ENCODE assay signal across 27 mouse cellular contexts in the genomic region with DNA sequence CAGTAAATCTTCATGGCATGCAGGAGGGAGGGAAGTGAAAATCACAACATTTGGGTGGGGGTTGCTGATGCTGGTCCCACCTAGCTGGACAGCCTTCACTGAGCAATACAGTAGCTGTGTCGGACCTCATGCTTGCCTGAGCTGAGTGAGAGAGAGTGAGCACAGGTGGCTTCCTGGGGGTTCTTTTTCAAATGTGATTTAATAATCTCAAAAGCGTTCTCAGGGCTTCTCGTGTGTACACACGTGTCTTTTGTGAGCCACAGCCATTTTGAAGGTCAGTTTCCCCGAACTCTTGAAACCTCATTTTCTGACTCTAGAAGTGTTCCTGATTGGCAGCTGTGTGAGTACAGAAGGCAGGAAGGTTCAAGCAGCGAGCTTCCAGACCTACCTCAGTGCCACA.
"Had no signal": no experiment of that assay in that cellular context is flagged by ENCODE, and none has a peak within 500 bp of the region (broad histone marks: within the 10 kb centered on the region; RNA-seq: fewer than 3 reads in every experiment).

No protein-coding gene starts in this region.

- H3K9ac ChIP-seq: heart, embryonic 13.5 days; heart, embryonic 15.5 days; hindbrain, embryonic 13.5 days; hindbrain, embryonic 15.5 days; intestine, embryonic 15.5 days; kidney, embryonic 15.5 days; limb, embryonic 13.5 days; limb, embryonic 15.5 days; liver, embryonic 12.5 days; liver, embryonic 14.5 days had no signal

- DNase-seq: gastrocnemius, adult 2 months; gastrocnemius, postnatal 10 days; gastrocnemius, postnatal 25 days; heart, adult 18-20 months; heart, postnatal 14 days; heart, postnatal 36 days; kidney, adult 2 months; kidney, adult 9 months; kidney, postnatal 14 days; kidney, postnatal 36 days; layer of hippocampus, adult 9-11 months; layer of hippocampus, postnatal 36 days; left cerebral cortex, postnatal 4 days had no signal

- H3K4me3 ChIP-seq: heart, embryonic 10.5 days; heart, embryonic 13.5 days; heart, embryonic 15.5 days; hindbrain, embryonic 13.5 days; hindbrain, embryonic 15.5 days; intestine, embryonic 15.5 days; kidney, embryonic 15.5 days; limb, embryonic 13.5 days; limb, embryonic 15.5 days; liver, embryonic 12.5 days had no signal

- H3K4me2 ChIP-seq: heart, embryonic 13.5 days; heart, embryonic 15.5 days; hindbrain, embryonic 13.5 days; hindbrain, embryonic 15.5 days; intestine, embryonic 15.5 days; kidney, embryonic 15.5 days; limb, embryonic 13.5 days; limb, embryonic 15.5 days; liver, embryonic 12.5 days had no signal

- H3K27me3 ChIP-seq: heart, embryonic 13.5 days; heart, embryonic 15.5 days; hindbrain, embryonic 13.5 days; hindbrain, embryonic 15.5 days; intestine, embryonic 15.5 days; kidney, embryonic 15.5 days; limb, embryonic 13.5 days; limb, embryonic 15.5 days; liver, embryonic 12.5 days had no signal

- H3K9me3 ChIP-seq: heart, embryonic 10.5 days; heart, embryonic 13.5 days; heart, embryonic 15.5 days; hindbrain, embryonic 13.5 days; hindbrain, embryonic 15.5 days; intestine, embryonic 15.5 days; kidney, embryonic 15.5 days; limb, embryonic 13.5 days; limb, embryonic 15.5 days; liver, embryonic 12.5 days had no signal

- H3K27ac ChIP-seq: gastrocnemius, adult 2 months; heart, embryonic 10.5 days; heart, embryonic 13.5 days; heart, embryonic 15.5 days; hindbrain, embryonic 13.5 days; hindbrain, embryonic 15.5 days; hindbrain, postnatal 0 days; intestine, embryonic 15.5 days; kidney, embryonic 15.5 days; kidney, postnatal 0 days; limb, embryonic 13.5 days; limb, embryonic 15.5 days; liver, embryonic 12.5 days; liver, embryonic 14.5 days had no signal

- H3K4me1 ChIP-seq: heart, embryonic 10.5 days; heart, embryonic 13.5 days; heart, embryonic 15.5 days; hindbrain, embryonic 13.5 days; hindbrain, embryonic 15.5 days; intestine, embryonic 15.5 days; kidney, embryonic 15.5 days; limb, embryonic 13.5 days; limb, embryonic 15.5 days; liver, embryonic 12.5 days had no signal

- H3K36me3 ChIP-seq: heart, embryonic 10.5 days; heart, embryonic 13.5 days; heart, embryonic 15.5 days; hindbrain, embryonic 13.5 days; hindbrain, embryonic 15.5 days; intestine, embryonic 15.5 days; kidney, embryonic 15.5 days; limb, embryonic 13.5 days; limb, embryonic 15.5 days; liver, embryonic 12.5 days had no signal

- ATAC-seq: hindbrain, postnatal 0 days; intestine, embryonic 15.5 days; intestine, postnatal 0 days; liver, embryonic 12.5 days had no signal
